In genomic region chr17:30105369-30105768, GRCm38 (mm10) we compare ENCODE assay signal across 9 mouse cellular contexts.
DNase-seq lines count a peak whose midpoint lies in the region; ATAC-seq lines count a peak whose summit lies in the region.
"Had no signal": no experiment of that assay in that cellular context is flagged by ENCODE, and none has a peak within 500 bp of the region (broad histone marks: within the 10 kb centered on the region; RNA-seq: fewer than 3 reads in every experiment).

No protein-coding gene starts in this region.

- DNase-seq in kidney, adult 9 months, result peak; percentile 32
- DNase-seq in kidney, adult 11 months, result no peak
- DNase-seq in 3T3-L1 (ENCODE audit: low read depth, low spot score), result peak; percentile 41
- DNase-seq in 416B (ENCODE audit: low read depth), result peak; percentile 39
- peak; percentile 46 to 54 for DNase-seq in kidney, postnatal 4 days
- DNase-seq in c-Kit-positive CD71-positive TER-119-positive erythroid progenitor cells, embryonic 14.5 days (ENCODE audit: low spot score), result no peak
- DNase-seq: adrenal gland, adult 2 months; gastrocnemius, postnatal 36 days had no signal

- ATAC-seq in erythroblast, adult 5-6 weeks (replicated peaks; ENCODE audit: low FRiP score, poor library complexity, severe bottlenecking), result no peak

Comparison
In these comparisons a context has a peak if more than half of its experiments do, and no peak if none do; other contexts are left out.
1. DNase-seq: peak in kidney, adult 9 months (single experiment), 3T3-L1 (single experiment), 416B (single experiment) and kidney, postnatal 4 days (2 of 2); none in kidney, adult 11 months (single experiment) and c-Kit-positive CD71-positive TER-119-positive erythroid progenitor cells, embryonic 14.5 days (single experiment).